Mouse (Mus musculus) megakaryocyte progenitor cell, adult 5-6 weeks (primary cell): ENCODE measurements around the gene Gabra5. TPM values are rescaled to one million over a fixed set of nuclear protein-coding genes. Genes with fewer than 3 reads are reported as not detected.

ENCODE experiments used
- ATAC-seq: replicated peaks from 2 replicates; pipeline ENCODE4 v1.8.0; 2016; ENCODE audit warnings: mild to moderate bottlenecking, moderate TSS enrichment, inconsistent platforms; ENCODE audit not compliant: poor library complexity
- total RNA-seq, 2 experiments: library from RNA; stranded (forward) in 1 of 2; stranded (reverse) in 1 of 2; fragments of 157-497, 149-512 nt in 1 of 2; fragments of 200-1000 nt in 1 of 2; gene quantifications; 2 replicates each; pipeline versions ENCODE4 v1.2.3 to v1.2.4; 2015 to 2017

The Gabra5 gene
- total RNA-seq, 2 experiments from 2014 or later = not detected

DNA sequence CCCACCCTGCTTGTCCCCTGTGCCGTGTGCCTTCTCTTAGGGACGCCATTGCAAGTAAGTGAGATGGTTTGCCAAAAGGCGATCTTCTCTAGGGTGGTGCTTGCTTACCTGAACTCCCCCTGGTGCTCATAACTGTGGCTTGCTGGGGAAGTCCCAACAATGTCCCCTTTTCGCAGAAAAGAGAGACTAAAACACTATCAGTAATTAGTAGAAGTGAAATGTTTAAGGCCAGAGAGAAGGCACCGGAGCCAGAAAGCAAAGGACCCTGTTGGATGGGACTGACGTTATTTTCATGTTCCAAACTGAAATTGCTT, 122.6 kb downstream of the Gabra5 start:
- ATAC-seq = no peak

DNA sequence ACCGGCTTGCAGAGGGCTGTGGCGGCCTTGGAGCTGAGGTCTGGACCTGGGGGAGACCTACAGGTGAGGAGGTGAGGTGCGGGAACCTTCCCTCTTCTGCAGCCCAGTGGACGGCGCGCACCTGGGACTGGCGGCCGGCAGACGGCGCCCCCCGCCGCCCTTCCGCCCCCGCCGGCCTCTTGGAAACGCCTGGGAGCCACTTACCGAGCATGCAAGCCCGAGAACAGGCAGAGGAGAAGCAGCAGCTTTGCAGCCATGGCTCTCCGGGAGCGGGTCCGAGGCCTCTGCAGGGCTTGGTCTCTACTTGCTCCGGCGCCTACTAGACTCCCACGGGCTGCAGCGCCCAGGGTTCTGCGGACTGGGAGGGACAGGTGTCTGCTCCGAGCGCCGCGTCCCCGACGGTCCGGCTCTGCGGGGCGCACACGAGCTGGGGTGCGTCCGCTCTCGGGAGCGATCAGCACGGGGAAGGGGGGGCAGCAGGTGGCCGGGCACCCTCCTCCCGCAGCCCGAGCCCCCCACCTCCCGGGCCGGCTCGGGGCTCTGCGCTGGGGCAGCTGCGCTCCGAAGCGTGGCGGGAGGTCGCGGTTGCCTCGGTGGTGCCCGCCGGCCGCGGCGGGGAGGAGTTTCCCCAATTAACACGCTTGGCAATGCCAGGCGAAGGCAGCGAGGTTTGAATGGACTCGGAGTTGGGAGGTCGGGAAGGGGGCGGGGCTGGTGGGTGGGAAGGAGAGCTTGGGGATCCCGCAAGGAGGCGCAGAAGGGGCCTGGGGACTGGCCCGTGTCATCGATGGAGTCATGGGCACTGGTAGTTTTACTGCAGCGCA, 123.1 kb downstream of the Gabra5 start, which contains the start of gene Gabrg3:
Gene Gabrg3 (minus strand): TSS at position 672 of the 824 bp plus-strand sequence.
- ATAC-seq = no peak

DNA sequence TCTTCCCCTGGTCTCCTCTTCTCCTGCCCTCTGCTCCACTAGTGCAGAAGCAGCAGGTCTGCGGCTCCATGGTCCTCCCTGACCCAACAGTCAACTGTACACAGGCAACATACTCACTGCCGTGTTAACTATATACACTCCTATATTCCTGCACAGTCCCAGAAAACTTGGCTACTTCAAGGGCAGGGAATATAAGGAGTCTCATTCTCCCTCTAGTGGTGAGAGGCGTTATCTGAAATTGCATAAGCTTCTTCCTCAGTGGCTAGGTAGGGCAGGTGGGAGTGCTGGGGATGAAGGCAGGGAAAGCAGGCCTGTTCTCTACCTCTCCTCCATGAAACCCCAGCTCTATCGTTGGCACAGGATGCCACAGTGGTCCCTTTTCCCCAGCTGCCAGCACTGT, 125.7 kb downstream of the Gabra5 start:
- ATAC-seq = no peak

- ATAC-seq = no peak
Observed at GRCm38 (mm10) chr7:57366013-57366390, 143.9 kb downstream of the Gabra5 start.

- ATAC-seq = no peak
Observed at GRCm38 (mm10) chr7:57365134-57366012, 144.5 kb downstream of the Gabra5 start.

DNA sequence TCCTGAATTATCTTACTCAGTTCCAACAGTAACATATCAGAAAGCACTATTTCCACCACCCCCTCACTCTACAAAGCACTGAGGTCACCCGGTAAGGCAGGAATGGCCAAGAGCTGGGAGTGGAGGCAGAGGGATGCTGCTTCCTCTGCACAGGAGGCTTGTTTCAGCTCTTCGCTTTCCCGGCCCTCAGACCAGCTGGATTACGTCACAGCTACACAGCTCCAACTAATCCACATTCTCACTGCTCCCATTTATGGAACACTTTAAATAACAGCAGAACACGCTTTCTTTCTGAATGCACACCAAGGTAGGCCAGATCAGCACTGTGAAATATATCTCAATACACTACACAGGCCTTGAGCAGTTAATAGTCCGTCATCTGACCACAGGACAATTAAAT, 146.0 kb downstream of the Gabra5 start:
- ATAC-seq = no peak

- ATAC-seq = no peak
Observed at GRCm38 (mm10) chr7:57357871-57358540, 151.9 kb downstream of the Gabra5 start.

Other genes starting within 250 kb of the Gabra5 start
- not detected in 2 replicates for gene Gabrg3, start 122.9 kb downstream of the Gabra5 start, total RNA-seq (2015)
- not detected in 2 replicates for gene Gabrg3, start 122.9 kb downstream of the Gabra5 start, total RNA-seq (2017)
- not detected in 2 replicates for gene Gabrb3, start 90.4 kb downstream of the Gabra5 start, total RNA-seq (2015)
- gene Gabrb3, start 90.4 kb downstream of the Gabra5 start, total RNA-seq (2017) = not detected in 2 replicates